Mouse (Mus musculus) liver, embryonic 11.5 days (tissue): ENCODE data around the gene Dctn3. TPM values are rescaled to one million over a fixed set of nuclear protein-coding genes. Genes with fewer than 3 reads are reported as not detected.

Experiments used
- ATAC-seq: fragments of 200-750 bp; cut with Nextera tagmentation; replicated peaks from 2 replicates; pipeline ENCODE4 v1.8.0; 2017; ENCODE audit warnings: moderate number of reproducible peaks, mild to moderate bottlenecking, moderate TSS enrichment, moderate library complexity; ENCODE audit not compliant: low FRiP score
- DNase-seq: peaks from one replicate; pipeline ENCODE4 v3.0.0-alpha.2; 2017; ENCODE audit warnings: low spot score
- H3K27ac ChIP-seq: fragments of 300-500 bp; sonication (generic); 2 replicates; pipeline ENCODE4 v1.5.1; 2014; ENCODE audit warnings: mild to moderate bottlenecking, low read depth, low read length, control low read depth
- H3K27me3 ChIP-seq: fragments of 300-500 bp; sonication (generic); replicated peaks from 2 replicates; pipeline ENCODE4 v1.6.1; 2014; ENCODE audit warnings: low read length, mixed read lengths; ENCODE audit not compliant: control insufficient read depth, insufficient read depth
- H3K36me3 ChIP-seq: fragments of 300-500 bp; sonication (generic); 2 replicates; pipeline ENCODE4 v1.6.1; 2014; ENCODE audit warnings: mild to moderate bottlenecking, low read length, moderate library complexity, mixed read lengths; ENCODE audit not compliant: control insufficient read depth, insufficient read depth
- H3K4me1 ChIP-seq: fragments of 300-500 bp; sonication (generic); replicated peaks from 2 replicates; pipeline ENCODE4 v1.6.1; 2014; ENCODE audit warnings: low read length, mixed read lengths; ENCODE audit not compliant: control insufficient read depth, insufficient read depth
- H3K4me2 ChIP-seq: fragments of 300-500 bp; sonication (generic); 2 replicates; pipeline ENCODE4 v1.6.1; 2014; ENCODE audit warnings: mild to moderate bottlenecking, control low read depth, moderate library complexity
- H3K4me3 ChIP-seq: fragments of 300-500 bp; sonication (generic); 2 replicates; pipeline ENCODE4 v1.5.1; 2014; ENCODE audit warnings: low read depth, low read length, control low read depth
- H3K9ac ChIP-seq: fragments of 300-500 bp; sonication (generic); 2 replicates; pipeline ENCODE4 v1.6.1; 2014; ENCODE audit warnings: low read depth, low read length, control low read depth
- H3K9me3 ChIP-seq: fragments of 300-500 bp; sonication (generic); 2 replicates; pipeline ENCODE4 v1.6.1; 2016; ENCODE audit warnings: low read length, inconsistent platforms, mixed read lengths; ENCODE audit not compliant: control insufficient read depth
- WGBS: fragments of 180-500 bp; shearing (Covaris S2); extraction: QIAGEN DNeasy Blood & Tissue Kit; methylation state at CpG from one replicate; pipeline ENCODE4 v1.1.7; 2014; 5-methylcytosine and 5-hydroxymethylcytosine counted together
- polyA plus RNA-seq: library from polyadenylated mRNA; unstranded; fragments of >200 nt; fragmentation: Nextera tagmentation; extraction: Ambion mirVana; gene quantifications from 2 replicates; pipeline ENCODE4 v1.2.1, GENCODE M21; 2014

The Dctn3 gene
- polyA plus RNA-seq, 1 experiment from 2014 or later: 118 TPM

- H3K27ac ChIP-seq: no peak overlapping the region
- no peak overlapping the region for H3K4me3 ChIP-seq
- ATAC-seq (no peak), DNase-seq (no peak)
- H3K4me1 ChIP-seq: peaks cover 7% of the 10 kb centered on the region; the same call in 1 of the 2 replicates
- H3K9me3 ChIP-seq: no peaks in the 10 kb centered on the region
- 17% methylated on average over 20 of the region's 20 CpGs for WGBS
- H3K9ac ChIP-seq: no peak overlapping the region
- no peak overlapping the region for H3K4me2 ChIP-seq
- H3K27me3 ChIP-seq: peaks cover 79% of the 10 kb centered on the region
- no peaks in the 10 kb centered on the region for H3K36me3 ChIP-seq
Observed at GRCm38 (mm10) chr4:41726826-41727621, 4.1 kb upstream of the Dctn3 start.

- DNase-seq (no peak), ATAC-seq (no peak)
- WGBS: 64% methylated on average over 6 of the region's 6 CpGs
- H3K27ac ChIP-seq: no peak overlapping the region
- no peak overlapping the region for H3K4me2 ChIP-seq
- H3K36me3 ChIP-seq: no peaks in the 10 kb centered on the region
- no peak overlapping the region for H3K9ac ChIP-seq
- no peak overlapping the region for H3K4me3 ChIP-seq
- H3K4me1 ChIP-seq: peaks cover 11% of the 10 kb centered on the region
- no peaks in the 10 kb centered on the region for H3K9me3 ChIP-seq
- H3K27me3 ChIP-seq: no peaks in the 10 kb centered on the region
Observed at GRCm38 (mm10) chr4:41716834-41717233, 6.1 kb downstream of the Dctn3 start.

GRCm38 (mm10) chr4:41715596-41715995 lies 7.4 kb downstream of the Dctn3 start:
- Histone ChIP-seq H3K4me2 (no peak overlapping the region), H3K9me3 (no peaks in the 10 kb centered on the region), H3K9ac (no peak overlapping the region), H3K4me3 (no peak overlapping the region), H3K27ac (no peak overlapping the region), H3K27me3 (no peaks in the 10 kb centered on the region), H3K4me1 (peaks cover 10% of the 10 kb centered on the region), H3K36me3 (no peaks in the 10 kb centered on the region)
- DNase-seq: no peak
- 89% methylated on average over 5 of the region's 5 CpGs for WGBS
- ATAC-seq: no peak

GRCm38 (mm10) chr4:41715082-41715481 lies 7.9 kb downstream of the Dctn3 start:
- Histone ChIP-seq H3K9me3 (no peaks in the 10 kb centered on the region), H3K27me3 (no peaks in the 10 kb centered on the region), H3K9ac (no peak overlapping the region), H3K27ac (no peak overlapping the region), H3K4me2 (no peak overlapping the region), H3K4me1 (peaks cover 10% of the 10 kb centered on the region), H3K36me3 (no peaks in the 10 kb centered on the region), H3K4me3 (no peak overlapping the region)
- WGBS: 80% methylated on average over 8 of the region's 8 CpGs
- ATAC-seq: no peak
- DNase-seq: no peak

GRCm38 (mm10) chr4:41714276-41714675 lies 8.7 kb downstream of the Dctn3 start:
- H3K9ac ChIP-seq: no peak overlapping the region

GRCm38 (mm10) chr4:41713197-41714067 lies 9.5 kb downstream of the Dctn3 start, which contains the start of gene Rpp25l:
TSS of gene Rpp25l (minus strand) at chr4:41713534.
- under 1% methylated on average over 61 of the region's 61 CpGs for WGBS

More at GRCm38 (mm10) chr4:41714276-41714675, 8.7 kb downstream of the Dctn3 start:
- ATAC-seq (no peak), DNase-seq (no peak)
- Histone ChIP-seq H3K4me2 (peak overlapping the region; percentile 72), H3K36me3 (no peaks in the 10 kb centered on the region), H3K4me1 (peaks cover 10% of the 10 kb centered on the region), H3K9me3 (no peaks in the 10 kb centered on the region), H3K4me3 (peak overlapping the region; percentile 58; the same call in 1 of the 2 replicates), H3K27ac (no peak overlapping the region), H3K27me3 (no peaks in the 10 kb centered on the region)
- 14% methylated on average over 8 of the region's 8 CpGs for WGBS

GRCm38 (mm10) chr4:41712421-41713196 lies 10.4 kb downstream of the Dctn3 start:
- peak overlapping the region; percentile 72 for H3K4me2 ChIP-seq
- H3K4me1 ChIP-seq: peaks cover 10% of the 10 kb centered on the region
- H3K27me3 ChIP-seq: no peaks in the 10 kb centered on the region; the same call in 1 of the 2 replicates
- DNase-seq (no peak), ATAC-seq (peak; percentile 11; the same call in 1 of the 2 replicates)
- H3K4me3 ChIP-seq: peak overlapping the region; percentile 58
- no peaks in the 10 kb centered on the region for H3K36me3 ChIP-seq
- WGBS: 43% methylated on average over 31 of the region's 31 CpGs
- H3K9ac ChIP-seq: peak overlapping the region; percentile 81
- no peak overlapping the region; the same call in 1 of the 2 replicates for H3K27ac ChIP-seq
- H3K9me3 ChIP-seq: no peaks in the 10 kb centered on the region

More at GRCm38 (mm10) chr4:41713197-41714067, 9.5 kb downstream of the Dctn3 start, which contains the start of gene Rpp25l:
- Histone ChIP-seq H3K9me3 (no peaks in the 10 kb centered on the region), H3K9ac (peak within 1 kb of the TSS; percentile 81), H3K27me3 (no peaks in the 10 kb centered on the region), H3K4me2 (peak within 1 kb of the TSS; percentile 72), H3K4me3 (peak within 1 kb of the TSS; percentile 58), H3K27ac (no peak within 1 kb of the TSS; the same call in 1 of the 2 replicates), H3K36me3 (no peaks in the 10 kb centered on the region), H3K4me1 (peaks cover 10% of the 10 kb centered on the region)
- DNase-seq: peak; percentile 97
- peak; percentile 79 for ATAC-seq
